Mouse (Mus musculus) kidney, embryonic 14.5 days (tissue): ENCODE measurements at regions not wholly inside any gene's neighbourhood (a gene's known extent, or its start where the extent isn't known, plus 50 kb on each side); places are given as distances from the start of the nearest gene placed in this dataset.
A peak's percentile ranks its signal among the peaks of the same experiment; 100 is the strongest.

ENCODE experiments used
- ATAC-seq: fragments of 200-750 bp; cut with Nextera tagmentation; 2 replicates; pipeline ENCODE4 v1.8.0; 2017; ENCODE audit warnings: moderate number of reproducible peaks, mild to moderate bottlenecking, moderate TSS enrichment, moderate library complexity; ENCODE audit not compliant: low FRiP score, low TSS enrichment
- H3K27ac ChIP-seq: fragments of 300-500 bp; sonication (generic); 2 replicates; pipeline ENCODE4 v1.5.1; 2014; ENCODE audit warnings: low read depth, mild to moderate bottlenecking, low read length, moderate library complexity, mixed read lengths
- H3K27me3 ChIP-seq: fragments of 300-500 bp; sonication (generic); 2 replicates; pipeline ENCODE4 v1.6.1; 2014; ENCODE audit warnings: mild to moderate bottlenecking, low read length; ENCODE audit not compliant: control insufficient read depth, insufficient read depth
- H3K36me3 ChIP-seq: fragments of 300-500 bp; sonication (generic); 2 replicates; pipeline ENCODE4 v1.6.1; 2014; ENCODE audit warnings: low read length, mixed read lengths; ENCODE audit not compliant: control insufficient read depth, insufficient read depth
- H3K4me1 ChIP-seq: fragments of 300-500 bp; sonication (generic); 2 replicates; pipeline ENCODE4 v1.6.1; 2014; ENCODE audit warnings: low read length, mixed read lengths; ENCODE audit not compliant: control insufficient read depth, insufficient read depth
- H3K4me2 ChIP-seq: fragments of 300-500 bp; sonication (generic); replicated peaks from 2 replicates; pipeline ENCODE4 v1.6.1; 2014; ENCODE audit warnings: low read depth, mild to moderate bottlenecking, low read length
- H3K4me3 ChIP-seq: fragments of 300-500 bp; sonication (generic); 2 replicates; pipeline ENCODE4 v1.5.1; 2014; ENCODE audit warnings: mild to moderate bottlenecking, low read length
- H3K9ac ChIP-seq: fragments of 300-500 bp; sonication (generic); 2 replicates; pipeline ENCODE4 v1.6.1; 2014; ENCODE audit warnings: low read depth, mild to moderate bottlenecking, low read length, moderate library complexity
- H3K9me3 ChIP-seq: fragments of 300-500 bp; sonication (generic); 2 replicates; pipeline ENCODE4 v1.6.1; 2016; ENCODE audit warnings: low read length; ENCODE audit not compliant: control insufficient read depth
- WGBS: fragments of 180-500 bp; shearing (Covaris S2); extraction: QIAGEN DNeasy Blood & Tissue Kit; methylation state at CpG from one replicate; pipeline ENCODE4 v1.1.7; 2014; 5-methylcytosine and 5-hydroxymethylcytosine counted together

GRCm38 (mm10) chr2:109487591-109487990 lies 186.9 kb upstream of the Bdnf start:
- ATAC-seq = no peak
- WGBS = 88% methylated on average over 1 of the region's 1 CpGs

GRCm38 (mm10) chr2:109502186-109502585 lies 172.3 kb upstream of the Bdnf start:
- H3K9ac ChIP-seq = no peak overlapping the region
- no peaks in the 10 kb centered on the region for H3K36me3 ChIP-seq
- H3K4me2 ChIP-seq = no peak overlapping the region
- H3K4me1 ChIP-seq = no peaks in the 10 kb centered on the region
- H3K4me3 ChIP-seq = no peak overlapping the region
- no peaks in the 10 kb centered on the region for H3K27me3 ChIP-seq
- WGBS = 62% methylated on average over 5 of the region's 5 CpGs
- no peak overlapping the region for H3K27ac ChIP-seq
- no peak for ATAC-seq
- no peaks in the 10 kb centered on the region for H3K9me3 ChIP-seq

More at GRCm38 (mm10) chr2:109487591-109487990, 186.9 kb upstream of the Bdnf start:
- no peaks in the 10 kb centered on the region for H3K9me3 ChIP-seq
- no peak overlapping the region for H3K4me3 ChIP-seq
- no peak overlapping the region for H3K27ac ChIP-seq
- H3K27me3 ChIP-seq = no peaks in the 10 kb centered on the region
- H3K4me2 ChIP-seq = no peak overlapping the region
- no peak overlapping the region for H3K9ac ChIP-seq
- H3K4me1 ChIP-seq = no peaks in the 10 kb centered on the region
- no peaks in the 10 kb centered on the region for H3K36me3 ChIP-seq

- Histone ChIP-seq H3K27me3 (no peaks in the 10 kb centered on the region), H3K4me1 (no peaks in the 10 kb centered on the region), H3K27ac (no peak overlapping the region), H3K4me3 (no peak overlapping the region), H3K9me3 (no peaks in the 10 kb centered on the region), H3K9ac (no peak overlapping the region), H3K36me3 (no peaks in the 10 kb centered on the region), H3K4me2 (no peak overlapping the region)
- WGBS = 13% methylated on average over 6 of the region's 6 CpGs
- peak; percentile 82 for ATAC-seq
Observed at GRCm38 (mm10) chr2:109504906-109505305, 169.6 kb upstream of the Bdnf start.

- ATAC-seq = peak; percentile 96
- H3K27me3 ChIP-seq = 0 out of 2 replicates have a peak, but pooled peaks cover 2% of the 10 kb centered on the region
- 0 out of 2 replicates have a peak, but pooled peaks cover 4% of the 10 kb centered on the region for H3K4me1 ChIP-seq
- 19% methylated on average over 8 of the region's 8 CpGs for WGBS
- H3K36me3 ChIP-seq = no peaks in the 10 kb centered on the region
- no peaks in the 10 kb centered on the region for H3K9me3 ChIP-seq
- no peak overlapping the region for H3K4me2 ChIP-seq
- no peak overlapping the region for H3K4me3 ChIP-seq
- H3K27ac ChIP-seq = no peak overlapping the region
- H3K9ac ChIP-seq = no peak overlapping the region
Observed at GRCm38 (mm10) chr2:109510070-109510979, 164.2 kb upstream of the Bdnf start.

GRCm38 (mm10) chr2:109511142-109511541 lies 163.4 kb upstream of the Bdnf start:
- no peak overlapping the region for H3K4me3 ChIP-seq
- H3K4me2 ChIP-seq = no peak overlapping the region
- H3K9ac ChIP-seq = no peak overlapping the region
- H3K4me1 ChIP-seq = 0 out of 2 replicates have a peak, but pooled peaks cover 4% of the 10 kb centered on the region
- WGBS = 74% methylated on average over 4 of the region's 4 CpGs
- H3K36me3 ChIP-seq = no peaks in the 10 kb centered on the region
- H3K9me3 ChIP-seq = no peaks in the 10 kb centered on the region
- ATAC-seq = peak; percentile 17; the same call in 1 of the 2 replicates
- H3K27me3 ChIP-seq = 0 out of 2 replicates have a peak, but pooled peaks cover 2% of the 10 kb centered on the region
- H3K27ac ChIP-seq = no peak overlapping the region

GRCm38 (mm10) chr2:109519261-109519660 lies 155.2 kb upstream of the Bdnf start:
- 65% methylated on average over 4 of the region's 4 CpGs for WGBS
- Histone ChIP-seq H3K9ac (no peak overlapping the region), H3K27me3 (no peaks in the 10 kb centered on the region), H3K27ac (no peak overlapping the region), H3K4me3 (no peak overlapping the region), H3K36me3 (no peaks in the 10 kb centered on the region), H3K4me2 (no peak overlapping the region), H3K9me3 (no peaks in the 10 kb centered on the region), H3K4me1 (no peaks in the 10 kb centered on the region)
- no peak for ATAC-seq

GRCm38 (mm10) chr2:109520471-109520870 lies 154.0 kb upstream of the Bdnf start:
- WGBS = 84% methylated on average over 3 of the region's 3 CpGs
- H3K9me3 ChIP-seq = no peaks in the 10 kb centered on the region
- H3K4me2 ChIP-seq = no peak overlapping the region
- no peak overlapping the region for H3K4me3 ChIP-seq
- no peak overlapping the region for H3K27ac ChIP-seq
- H3K27me3 ChIP-seq = no peaks in the 10 kb centered on the region
- no peaks in the 10 kb centered on the region for H3K36me3 ChIP-seq
- ATAC-seq = no peak
- no peaks in the 10 kb centered on the region for H3K4me1 ChIP-seq
- H3K9ac ChIP-seq = no peak overlapping the region

GRCm38 (mm10) chr2:109539519-109539918 lies 135.0 kb upstream of the Bdnf start:
- Histone ChIP-seq H3K4me2 (no peak overlapping the region), H3K27me3 (no peaks in the 10 kb centered on the region), H3K4me3 (no peak overlapping the region), H3K27ac (no peak overlapping the region), H3K36me3 (no peaks in the 10 kb centered on the region), H3K9ac (no peak overlapping the region), H3K9me3 (no peaks in the 10 kb centered on the region), H3K4me1 (no peaks in the 10 kb centered on the region)
- 79% methylated on average over 1 of the region's 1 CpGs for WGBS
- no peak for ATAC-seq

GRCm38 (mm10) chr2:109546486-109547115 lies 127.9 kb upstream of the Bdnf start:
- 91% methylated on average over 7 of the region's 7 CpGs for WGBS
- Histone ChIP-seq H3K36me3 (no peaks in the 10 kb centered on the region), H3K4me1 (no peaks in the 10 kb centered on the region), H3K9me3 (no peaks in the 10 kb centered on the region), H3K4me3 (no peak overlapping the region), H3K27ac (no peak overlapping the region), H3K27me3 (no peaks in the 10 kb centered on the region), H3K9ac (no peak overlapping the region), H3K4me2 (no peak overlapping the region)
- ATAC-seq = no peak
